Mouse (Mus musculus) liver, embryonic 14.5 days (tissue): ENCODE data around the gene Irf2.

Experiments used
- CTCF ChIP-seq: IDR thresholded peaks from 2 replicates; pipeline ENCODE4 v1.5.1; 2016; ENCODE audit warnings: antibody characterized with exemption, low read depth, control low read depth
- EP300 ChIP-seq: IDR thresholded peaks from 2 replicates; pipeline ENCODE4 v1.6.1; 2016; ENCODE audit warnings: antibody characterized with exemption, low read depth

DNA sequence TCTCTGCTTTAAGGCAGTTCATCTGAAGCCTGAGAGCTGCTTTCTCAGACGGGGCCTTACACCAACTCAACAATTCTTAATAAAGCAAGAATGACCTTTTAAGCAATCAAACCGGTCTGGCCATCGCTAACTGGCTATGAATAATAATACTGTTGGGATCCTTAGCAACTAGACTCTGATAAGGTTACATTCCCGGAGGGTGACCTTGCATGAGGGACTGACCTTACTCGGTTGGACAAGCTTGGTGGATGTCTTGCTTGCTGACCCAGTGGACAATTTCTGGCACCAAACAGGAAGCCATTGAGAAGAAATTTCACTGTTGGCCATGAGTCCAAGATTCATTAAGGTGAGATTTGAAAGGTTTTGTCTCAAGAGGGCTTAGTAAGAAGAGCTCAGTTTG is 92.4 kb downstream of the Irf2 start:
- no peak for TF ChIP-seq CTCF
- TF ChIP-seq EP300 = no peak
